Mouse (Mus musculus): ENCODE measurements around the gene Gm13090. TPM values are rescaled to one million over a fixed set of nuclear protein-coding genes. Genes with fewer than 3 reads are reported as not detected.

Gene Gm13090
- polyA plus RNA-seq, 1 experiment from 2014 or later, result 0.22 TPM

DNA sequence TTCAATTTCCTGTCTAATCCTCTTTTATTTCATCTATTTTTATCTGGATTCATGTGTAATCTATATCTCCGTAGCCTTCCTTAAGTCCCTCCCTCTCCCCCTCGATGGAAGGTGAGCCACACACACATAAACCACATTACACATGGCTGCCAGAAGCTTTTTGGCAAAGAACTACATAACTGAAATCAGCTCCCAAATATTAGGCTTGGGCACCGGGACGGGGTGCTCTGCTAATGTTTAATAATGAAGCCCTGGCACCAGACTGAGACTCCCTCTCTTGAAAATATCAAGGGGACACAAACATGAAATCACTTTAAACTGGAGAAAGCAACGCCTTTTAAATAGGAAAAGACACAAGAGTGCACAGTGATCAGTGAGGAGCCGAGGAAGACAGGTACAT lies 16.5 kb downstream of the Gm13090 start:
- Histone ChIP-seq H3K27ac (0 out of 2 replicates have a peak overlapping the region, but pooled peaks have one; percentile 14), H3K4me2 (replicated peaks) (peak overlapping the region; percentile 77), H3K4me1 (replicated peaks) (peaks cover 64% of the 10 kb centered on the region), H3K4me3 (replicated peaks) (peak overlapping the region; percentile 89), H3K9me3 (no peaks in the 10 kb centered on the region), H3K9ac (replicated peaks) (peak overlapping the region; percentile 97), H3K36me3 (no peaks in the 10 kb centered on the region), H3K27me3 (0 out of 2 replicates have a peak, but pooled peaks cover 6% of the 10 kb centered on the region)
- no peak for ATAC-seq
- WGBS, result 64% methylated on average over 6 of the region's 6 CpGs

GRCm38 (mm10) chr4:151106468-151106867 lies 17.1 kb downstream of the Gm13090 start:
- H3K9me3 ChIP-seq, result no peaks in the 10 kb centered on the region
- H3K36me3 ChIP-seq, result no peaks in the 10 kb centered on the region
- peak overlapping the region; percentile 97 for H3K9ac ChIP-seq (replicated peaks)
- peak overlapping the region; percentile 77 for H3K4me2 ChIP-seq (replicated peaks)
- H3K27me3 ChIP-seq, result 0 out of 2 replicates have a peak, but pooled peaks cover 8% of the 10 kb centered on the region
- H3K27ac ChIP-seq, result peak overlapping the region; percentile 98
- peak overlapping the region; percentile 89 for H3K4me3 ChIP-seq (replicated peaks)
- 17% methylated on average over 10 of the region's 10 CpGs for WGBS
- peaks cover 63% of the 10 kb centered on the region for H3K4me1 ChIP-seq (replicated peaks)
- ATAC-seq, result no peak

GRCm38 (mm10) chr4:151107131-151108001 lies 18.0 kb downstream of the Gm13090 start:
- peak overlapping the region; percentile 97 for H3K9ac ChIP-seq (replicated peaks)
- WGBS, result 2% methylated on average over 59 of the region's 60 CpGs

GRCm38 (mm10) chr4:151108028-151108771 lies 18.8 kb downstream of the Gm13090 start:
- Histone ChIP-seq H3K4me3 (replicated peaks) (peak overlapping the region; percentile 89), H3K9me3 (no peaks in the 10 kb centered on the region), H3K27ac (peak overlapping the region; percentile 98), H3K9ac (replicated peaks) (peak overlapping the region; percentile 97), H3K4me2 (replicated peaks) (peak overlapping the region; percentile 77), H3K36me3 (no peaks in the 10 kb centered on the region), H3K4me1 (replicated peaks) (peaks cover 45% of the 10 kb centered on the region), H3K27me3 (0 out of 2 replicates have a peak, but pooled peaks cover 8% of the 10 kb centered on the region)
- ATAC-seq, result peak; percentile 98
- under 1% methylated on average over 94 of the region's 101 CpGs for WGBS

More at GRCm38 (mm10) chr4:151107131-151108001, 18.0 kb downstream of the Gm13090 start:
- Histone ChIP-seq H3K27me3 (0 out of 2 replicates have a peak, but pooled peaks cover 8% of the 10 kb centered on the region), H3K4me1 (replicated peaks) (peaks cover 54% of the 10 kb centered on the region), H3K4me2 (replicated peaks) (peak overlapping the region; percentile 77), H3K36me3 (no peaks in the 10 kb centered on the region), H3K9me3 (no peaks in the 10 kb centered on the region), H3K27ac (peak overlapping the region; percentile 98), H3K4me3 (replicated peaks) (peak overlapping the region; percentile 89)
- ATAC-seq, result peak; percentile 32

DNA sequence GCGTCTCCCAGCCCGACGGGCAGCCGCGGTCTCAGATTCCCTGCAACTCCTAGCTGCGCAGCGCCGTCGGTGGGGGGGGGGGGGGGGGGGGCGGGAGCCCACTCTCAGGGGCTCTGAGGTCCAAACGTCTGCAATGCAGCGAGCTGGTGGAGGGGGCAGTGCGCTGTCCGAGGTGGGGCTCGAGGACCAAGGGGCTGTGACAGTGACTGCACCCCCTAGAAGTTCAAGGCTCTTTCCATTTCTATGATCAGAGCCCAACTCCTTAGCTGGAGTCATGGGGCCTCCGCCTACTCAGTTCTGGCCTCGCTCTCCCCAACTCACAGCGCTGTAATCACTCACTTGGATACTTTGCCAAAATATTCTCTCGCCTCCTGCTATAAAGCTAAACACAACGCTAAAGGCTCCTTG lies 19.5 kb downstream of the Gm13090 start:
- peak overlapping the region; percentile 98 for H3K27ac ChIP-seq
- no peaks in the 10 kb centered on the region for H3K9me3 ChIP-seq
- H3K27me3 ChIP-seq, result 0 out of 2 replicates have a peak, but pooled peaks cover 8% of the 10 kb centered on the region
- H3K4me2 ChIP-seq (replicated peaks), result peak overlapping the region; percentile 77
- peak overlapping the region; percentile 89 for H3K4me3 ChIP-seq (replicated peaks)
- no peak for ATAC-seq
- peak overlapping the region; percentile 97 for H3K9ac ChIP-seq (replicated peaks)
- 3% methylated on average over 10 of the region's 20 CpGs for WGBS
- H3K36me3 ChIP-seq, result no peaks in the 10 kb centered on the region
- peaks cover 40% of the 10 kb centered on the region for H3K4me1 ChIP-seq (replicated peaks)

GRCm38 (mm10) chr4:151111226-151111625 lies 21.9 kb downstream of the Gm13090 start:
- H3K27me3 ChIP-seq, result 0 out of 2 replicates have a peak, but pooled peaks cover 8% of the 10 kb centered on the region
- H3K4me3 ChIP-seq (replicated peaks), result no peak overlapping the region
- no peaks in the 10 kb centered on the region for H3K9me3 ChIP-seq
- 66% methylated on average over 8 of the region's 8 CpGs for WGBS
- no peak for ATAC-seq
- H3K9ac ChIP-seq (replicated peaks), result no peak overlapping the region
- 0 out of 2 replicates have a peak, but pooled peaks cover 6% of the 10 kb centered on the region for H3K36me3 ChIP-seq
- H3K27ac ChIP-seq, result no peak overlapping the region
- H3K4me1 ChIP-seq (replicated peaks), result peaks cover 16% of the 10 kb centered on the region
- no peak overlapping the region for H3K4me2 ChIP-seq (replicated peaks)

- WGBS, result 91% methylated on average over 7 of the region's 7 CpGs
- Histone ChIP-seq H3K36me3 (peaks cover 9% of the 10 kb centered on the region; the same call in 1 of the 2 replicates), H3K9me3 (no peaks in the 10 kb centered on the region), H3K27me3 (0 out of 2 replicates have a peak, but pooled peaks cover 8% of the 10 kb centered on the region), H3K4me1 (replicated peaks) (peaks cover 3% of the 10 kb centered on the region), H3K9ac (replicated peaks) (no peak overlapping the region), H3K27ac (no peak overlapping the region), H3K4me3 (replicated peaks) (no peak overlapping the region), H3K4me2 (replicated peaks) (no peak overlapping the region)
- no peak for ATAC-seq
Observed at GRCm38 (mm10) chr4:151114574-151114973, 25.2 kb downstream of the Gm13090 start.

- Histone ChIP-seq H3K4me3 (replicated peaks) (no peak overlapping the region), H3K9ac (replicated peaks) (no peak overlapping the region), H3K4me2 (replicated peaks) (no peak overlapping the region), H3K4me1 (replicated peaks) (no peaks in the 10 kb centered on the region; the same call in 1 of the 2 replicates), H3K27ac (no peak overlapping the region), H3K9me3 (no peaks in the 10 kb centered on the region), H3K36me3 (peaks cover 49% of the 10 kb centered on the region), H3K27me3 (no peaks in the 10 kb centered on the region)
- no peak for ATAC-seq
- 89% methylated on average over 3 of the region's 3 CpGs for WGBS
Observed at GRCm38 (mm10) chr4:151118883-151119282, 29.5 kb downstream of the Gm13090 start.

GRCm38 (mm10) chr4:151127636-151128548 lies 38.5 kb downstream of the Gm13090 start:
- Histone ChIP-seq H3K4me1 (replicated peaks) (peaks cover 61% of the 10 kb centered on the region), H3K36me3 (peaks cover 33% of the 10 kb centered on the region), H3K9ac (replicated peaks) (peak overlapping the region; percentile 92), H3K9me3 (no peaks in the 10 kb centered on the region), H3K27ac (peak overlapping the region; percentile 100), H3K4me3 (replicated peaks) (peak overlapping the region; percentile 53), H3K27me3 (peaks cover 4% of the 10 kb centered on the region; the same call in 1 of the 2 replicates), H3K4me2 (replicated peaks) (peak overlapping the region; percentile 73)
- WGBS, result 2% methylated on average over 10 of the region's 10 CpGs
- peak; percentile 78 for ATAC-seq

GRCm38 (mm10) chr4:151128641-151129541 lies 39.5 kb downstream of the Gm13090 start:
- Histone ChIP-seq H3K9me3 (no peaks in the 10 kb centered on the region), H3K27me3 (peaks cover 8% of the 10 kb centered on the region), H3K4me3 (replicated peaks) (peak overlapping the region; percentile 53), H3K4me2 (replicated peaks) (peak overlapping the region; percentile 73), H3K4me1 (replicated peaks) (peaks cover 61% of the 10 kb centered on the region), H3K9ac (replicated peaks) (peak overlapping the region; percentile 92), H3K36me3 (peaks cover 25% of the 10 kb centered on the region), H3K27ac (peak overlapping the region; percentile 100)
- WGBS, result under 1% methylated on average over 69 of the region's 69 CpGs
- peak; percentile 79 for ATAC-seq

Measured in midbrain, embryonic 13.5 days (tissue).